Mouse (Mus musculus): Measurements from ENCODE around the gene Atl1.

The Atl1 gene

GRCm38 (mm10) chr12:69941655-69942329 is 49.4 kb downstream of the Atl1 start:
- DNase-seq (ENCODE audit: low read depth) = no peak

- no peak for DNase-seq (ENCODE audit: low read depth)
Observed at GRCm38 (mm10) chr12:69945861-69946260, 53.4 kb downstream of the Atl1 start.

GRCm38 (mm10) chr12:69947502-69947901 is 55.1 kb downstream of the Atl1 start:
- DNase-seq (ENCODE audit: low read depth) = no peak

- no peak for DNase-seq (ENCODE audit: low read depth)
Observed at GRCm38 (mm10) chr12:69957378-69957777, 65.0 kb downstream of the Atl1 start.

GRCm38 (mm10) chr12:69962468-69962867 is 70.1 kb downstream of the Atl1 start:
- DNase-seq (ENCODE audit: low read depth) = no peak

- no peak for DNase-seq (ENCODE audit: low read depth)
Observed at GRCm38 (mm10) chr12:69963141-69963540, 70.7 kb downstream of the Atl1 start.

- DNase-seq (ENCODE audit: low read depth) = no peak
Observed at GRCm38 (mm10) chr12:69965644-69966043, 73.2 kb downstream of the Atl1 start.

- no peak for DNase-seq (ENCODE audit: low read depth)
Observed at GRCm38 (mm10) chr12:69966071-69966470, 73.7 kb downstream of the Atl1 start.

GRCm38 (mm10) chr12:69967112-69967511 is 74.7 kb downstream of the Atl1 start:
- no peak for DNase-seq (ENCODE audit: low read depth)

- no peak for DNase-seq (ENCODE audit: low read depth)
Observed at GRCm38 (mm10) chr12:69968154-69968553, 75.7 kb downstream of the Atl1 start.

- DNase-seq (ENCODE audit: low read depth) = no peak
Observed at GRCm38 (mm10) chr12:69973666-69974065, 81.3 kb downstream of the Atl1 start.

GRCm38 (mm10) chr12:69976688-69977087 is 84.3 kb downstream of the Atl1 start:
- DNase-seq (ENCODE audit: low read depth) = no peak

GRCm38 (mm10) chr12:69977376-69977998 is 85.1 kb downstream of the Atl1 start:
- no peak for DNase-seq (ENCODE audit: low read depth)

GRCm38 (mm10) chr12:69982874-69983273 is 90.5 kb downstream of the Atl1 start:
- no peak for DNase-seq (ENCODE audit: low read depth)

- no peak for DNase-seq (ENCODE audit: low read depth)
Observed at GRCm38 (mm10) chr12:69985546-69985945, 93.1 kb downstream of the Atl1 start.

GRCm38 (mm10) chr12:69986241-69986762 is 93.9 kb downstream of the Atl1 start:
- DNase-seq (ENCODE audit: low read depth) = no peak

- DNase-seq (ENCODE audit: low read depth) = peak; percentile 68
Observed at GRCm38 (mm10) chr12:69986786-69987497, 94.5 kb downstream of the Atl1 start, which contains the start of gene Sav1. Gene Sav1 (minus strand): TSS chr12:69987002.

- no peak for DNase-seq (ENCODE audit: low read depth)
Observed at GRCm38 (mm10) chr12:69995382-69995781, 103.0 kb downstream of the Atl1 start.

GRCm38 (mm10) chr12:69998186-69998983 is 106.0 kb downstream of the Atl1 start:
- no peak for DNase-seq (ENCODE audit: low read depth)

GRCm38 (mm10) chr12:70005103-70005502 is 112.7 kb downstream of the Atl1 start:
- no peak for DNase-seq (ENCODE audit: low read depth)

GRCm38 (mm10) chr12:70010356-70010755 is 117.9 kb downstream of the Atl1 start:
- no peak for DNase-seq (ENCODE audit: low read depth)

GRCm38 (mm10) chr12:70011681-70012080 is 119.3 kb downstream of the Atl1 start:
- DNase-seq (ENCODE audit: low read depth) = no peak

Measured in c-Kit-positive CD71-positive TER-119-negative erythroid progenitor cells, embryonic 14.5 days (primary cell).